Mouse (Mus musculus): Measurements from ENCODE around the gene Emcn. TPM values are rescaled to one million over a fixed set of nuclear protein-coding genes. Genes with fewer than 3 reads are reported as not detected.

Gene Emcn
- total and polyA plus RNA-seq, 2 experiments from 2014 or later: 5.6 to 8.5 TPM

DNA sequence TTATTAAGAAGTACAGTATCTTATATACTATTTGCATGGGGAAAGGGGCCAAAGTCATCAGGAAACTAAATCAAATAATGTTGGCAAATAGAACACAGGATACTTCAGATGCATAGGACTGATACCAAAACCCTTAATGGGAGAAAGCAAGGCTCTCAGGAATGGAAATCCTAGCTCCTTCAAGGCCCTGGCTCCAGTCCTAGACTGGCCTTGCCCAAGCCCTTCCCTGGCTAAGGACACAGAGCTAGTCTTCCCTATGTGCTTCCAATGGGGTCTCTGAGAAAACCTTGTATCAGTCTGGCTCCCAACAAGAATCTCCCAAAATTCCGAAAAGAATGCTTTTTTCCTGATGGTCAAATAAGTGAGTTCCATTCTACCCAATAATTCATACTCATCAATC is 126.5 kb downstream of the Emcn start:
- no peak overlapping the region for H3K27ac ChIP-seq (ENCODE audit: low read depth, low read length)
- WGBS: 97% methylated on average over 1 of the region's 1 CpGs
- H3K36me3 ChIP-seq (ENCODE audit: insufficient read depth, low read length): no peaks in the 10 kb centered on the region
- H3K4me2 ChIP-seq (ENCODE audit: low read depth, low read length, poor library complexity, severe bottlenecking): no peak overlapping the region
- TF ChIP-seq CTCF (IDR thresholded peaks at IDR 0.05): no peak
- no peak for ATAC-seq (ENCODE audit: low FRiP score)
- no peak for DNase-seq (ENCODE audit: low spot score)
- H3K9ac ChIP-seq (replicated peaks; ENCODE audit: low read length, poor library complexity, severe bottlenecking): no peak overlapping the region
- H3K9me3 ChIP-seq (ENCODE audit: low read length): no peaks in the 10 kb centered on the region
- no peak overlapping the region for H3K4me3 ChIP-seq (ENCODE audit: low read depth, low read length)
- no peaks in the 10 kb centered on the region for H3K27me3 ChIP-seq (ENCODE audit: insufficient read depth, low read length)
- no peaks in the 10 kb centered on the region for H3K4me1 ChIP-seq (ENCODE audit: insufficient read depth, low read length)

GRCm38 (mm10) chr3:137472145-137472544 is 131.3 kb downstream of the Emcn start:
- Histone ChIP-seq H3K36me3 (ENCODE audit: insufficient read depth, low read length) (no peaks in the 10 kb centered on the region), H3K4me2 (ENCODE audit: low read depth, low read length, poor library complexity, severe bottlenecking) (no peak overlapping the region), H3K27me3 (ENCODE audit: insufficient read depth, low read length) (no peaks in the 10 kb centered on the region), H3K4me1 (ENCODE audit: insufficient read depth, low read length) (no peaks in the 10 kb centered on the region), H3K4me3 (ENCODE audit: low read depth, low read length) (no peak overlapping the region), H3K9ac (replicated peaks; ENCODE audit: low read length, poor library complexity, severe bottlenecking) (no peak overlapping the region), H3K27ac (ENCODE audit: low read depth, low read length) (no peak overlapping the region), H3K9me3 (ENCODE audit: low read length) (no peaks in the 10 kb centered on the region)
- TF ChIP-seq CTCF (IDR thresholded peaks at IDR 0.05): no peak
- ATAC-seq (ENCODE audit: low FRiP score): no peak
- WGBS: 23% methylated on average over 1 of the region's 1 CpGs
- no peak for DNase-seq (ENCODE audit: low spot score)

DNA sequence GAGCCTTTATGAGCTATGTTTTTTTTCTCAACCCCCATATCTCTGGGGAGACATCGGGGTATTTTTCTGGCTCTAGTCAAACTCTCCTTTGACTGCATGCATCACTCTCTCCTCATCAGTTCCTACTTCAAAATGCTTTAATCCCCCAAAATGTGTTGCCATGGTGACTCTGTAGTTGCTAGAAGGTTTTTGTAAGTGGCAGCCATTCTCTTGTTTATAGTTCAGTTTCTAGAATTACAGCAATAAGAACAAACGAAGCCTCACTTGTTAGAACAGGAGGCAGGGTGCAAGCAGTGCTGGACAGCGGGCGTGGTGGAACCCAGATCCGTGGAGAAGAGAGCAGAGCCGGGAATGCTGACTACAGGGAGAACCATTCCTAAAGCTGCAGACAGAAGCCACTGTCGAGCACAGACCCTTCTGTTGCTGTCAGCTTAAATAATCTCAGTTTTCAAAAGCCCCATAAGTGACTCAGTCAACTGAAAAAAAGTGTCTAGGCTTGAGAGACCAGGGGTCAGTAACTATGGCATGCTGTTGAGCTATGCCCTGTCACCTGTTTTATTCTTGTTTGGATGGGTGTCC is 139.0 kb downstream of the Emcn start:
- H3K4me2 ChIP-seq (ENCODE audit: low read depth, low read length, poor library complexity, severe bottlenecking): no peak overlapping the region
- ATAC-seq (ENCODE audit: low FRiP score): no peak

GRCm38 (mm10) chr3:137481157-137481556 is 140.3 kb downstream of the Emcn start:
- Histone ChIP-seq H3K4me2 (ENCODE audit: low read depth, low read length, poor library complexity, severe bottlenecking) (no peak overlapping the region), H3K4me3 (ENCODE audit: low read depth, low read length) (no peak overlapping the region), H3K9ac (replicated peaks; ENCODE audit: low read length, poor library complexity, severe bottlenecking) (no peak overlapping the region), H3K4me1 (ENCODE audit: insufficient read depth, low read length) (no peaks in the 10 kb centered on the region), H3K27ac (ENCODE audit: low read depth, low read length) (no peak overlapping the region), H3K36me3 (ENCODE audit: insufficient read depth, low read length) (no peaks in the 10 kb centered on the region), H3K9me3 (ENCODE audit: low read length) (no peaks in the 10 kb centered on the region), H3K27me3 (ENCODE audit: insufficient read depth, low read length) (no peaks in the 10 kb centered on the region)
- DNase-seq (ENCODE audit: low spot score) (no peak), ATAC-seq (ENCODE audit: low FRiP score) (no peak)
- TF ChIP-seq CTCF (IDR thresholded peaks at IDR 0.05): no peak

More for the DNA sequence above, 139.0 kb downstream of the Emcn start:
- TF ChIP-seq CTCF (IDR thresholded peaks at IDR 0.05): peak; percentile 29; the same call in 1 of the 2 replicates
- H3K36me3 ChIP-seq (ENCODE audit: insufficient read depth, low read length): no peaks in the 10 kb centered on the region
- H3K4me3 ChIP-seq (ENCODE audit: low read depth, low read length): no peak overlapping the region
- DNase-seq (ENCODE audit: low spot score): peak; percentile 22
- H3K9ac ChIP-seq (replicated peaks; ENCODE audit: low read length, poor library complexity, severe bottlenecking): no peak overlapping the region
- no peak overlapping the region for H3K27ac ChIP-seq (ENCODE audit: low read depth, low read length)
- no peaks in the 10 kb centered on the region for H3K27me3 ChIP-seq (ENCODE audit: insufficient read depth, low read length)
- H3K4me1 ChIP-seq (ENCODE audit: insufficient read depth, low read length): no peaks in the 10 kb centered on the region
- no peaks in the 10 kb centered on the region for H3K9me3 ChIP-seq (ENCODE audit: low read length)
- WGBS: 35% methylated on average over 7 of the region's 7 CpGs

Measured in midbrain, postnatal 0 days (tissue).